Mouse (Mus musculus) urinary bladder, postnatal 10 days (tissue): Measurements from ENCODE around the gene Lrrc17.

Experiments used
- DNase-seq: peaks from one replicate; pipeline ENCODE4 v3.0.0; 2022; ENCODE audit warnings: low spot score

The Lrrc17 gene

GRCm38 (mm10) chr5:21543409-21544201, at the start of gene Lrrc17:
Lrrc17 (plus strand) TSS chr5:21543559.
- DNase-seq = no peak

- no peak for DNase-seq
Measured at GRCm38 (mm10) chr5:21494781-21495180, 48.6 kb upstream of the Lrrc17 start.

GRCm38 (mm10) chr5:21496321-21496720, 47.0 kb upstream of the Lrrc17 start:
- no peak for DNase-seq

GRCm38 (mm10) chr5:21496881-21497280, 46.5 kb upstream of the Lrrc17 start:
- DNase-seq = no peak

- DNase-seq = no peak
Measured at GRCm38 (mm10) chr5:21498490-21498889, 44.9 kb upstream of the Lrrc17 start.

GRCm38 (mm10) chr5:21498925-21499324, 44.4 kb upstream of the Lrrc17 start:
- no peak for DNase-seq

- no peak for DNase-seq
Measured at GRCm38 (mm10) chr5:21500133-21500532, 43.2 kb upstream of the Lrrc17 start.

- DNase-seq = no peak
Measured at GRCm38 (mm10) chr5:21500941-21501340, 42.4 kb upstream of the Lrrc17 start.

GRCm38 (mm10) chr5:21502936-21503610, 40.3 kb upstream of the Lrrc17 start:
- no peak for DNase-seq

GRCm38 (mm10) chr5:21505159-21505558, 38.2 kb upstream of the Lrrc17 start:
- no peak for DNase-seq

GRCm38 (mm10) chr5:21506887-21507286, 36.5 kb upstream of the Lrrc17 start:
- DNase-seq = no peak

- DNase-seq = no peak
Measured at GRCm38 (mm10) chr5:21509801-21510200, 33.6 kb upstream of the Lrrc17 start.

GRCm38 (mm10) chr5:21513363-21513762, 30.0 kb upstream of the Lrrc17 start:
- DNase-seq = no peak

GRCm38 (mm10) chr5:21517562-21517961, 25.8 kb upstream of the Lrrc17 start:
- no peak for DNase-seq

- no peak for DNase-seq
Measured at GRCm38 (mm10) chr5:21518207-21518606, 25.2 kb upstream of the Lrrc17 start.

- no peak for DNase-seq
Measured at GRCm38 (mm10) chr5:21519166-21519565, 24.2 kb upstream of the Lrrc17 start.

GRCm38 (mm10) chr5:21526835-21527485, 16.4 kb upstream of the Lrrc17 start:
- no peak for DNase-seq

GRCm38 (mm10) chr5:21527488-21527911, 15.9 kb upstream of the Lrrc17 start:
- DNase-seq = no peak

GRCm38 (mm10) chr5:21528068-21528842, 15.1 kb upstream of the Lrrc17 start:
- DNase-seq = no peak

- DNase-seq = no peak
Measured at GRCm38 (mm10) chr5:21529110-21529720, 14.1 kb upstream of the Lrrc17 start.

- DNase-seq = no peak
Measured at GRCm38 (mm10) chr5:21532126-21532525, 11.2 kb upstream of the Lrrc17 start.

- DNase-seq = no peak
Measured at GRCm38 (mm10) chr5:21532921-21533320, 10.4 kb upstream of the Lrrc17 start.
